Mouse (Mus musculus): Measurements from ENCODE around the gene Gm21725.
"Not testable (repeated sequence)": the region's sequence is repeated elsewhere in the genome, so short reads cannot be mapped to it uniquely, and the experiment has no call there.

Gm21725 gene

DNA sequence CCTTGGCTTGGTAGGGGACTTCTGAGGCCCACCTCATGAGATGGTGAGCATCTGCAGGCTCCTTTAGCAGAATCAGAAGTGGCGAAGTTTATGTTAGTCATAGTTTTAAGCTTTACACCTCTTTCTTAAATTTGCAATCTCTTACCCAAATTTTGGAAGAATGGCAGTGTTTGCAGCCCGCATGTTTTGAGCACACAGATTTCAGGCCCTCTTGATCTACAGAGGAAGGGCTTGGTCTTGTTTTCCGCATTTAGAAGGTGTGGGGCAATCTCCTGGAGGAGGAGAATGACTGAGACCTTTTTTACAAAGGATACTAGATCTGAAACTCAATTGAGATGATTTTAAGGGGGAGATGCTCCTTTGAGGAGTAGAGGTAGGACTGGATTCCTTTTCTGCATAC, at the start of gene Gm21725:
Gm21725 (minus strand) TSS at position 101 of the 400 bp plus-strand sequence.
- DNase-seq (ENCODE audit: low spot score): not testable (repeated sequence)
